Mouse (Mus musculus) heart, adult 2 months (tissue): ENCODE measurements at regions not wholly inside any gene's neighbourhood (a gene's known extent, or its start where the extent isn't known, plus 50 kb on each side); places are given as distances from the start of the nearest gene placed in this dataset.

ENCODE experiments used
- CTCF ChIP-seq: fragments of 200-600 bp; IDR thresholded peaks from 2 replicates; pipeline ENCODE4 v1.8.1; 2022; ENCODE audit warnings: antibody characterized with exemption, mild to moderate bottlenecking, moderate library complexity
- POLR2A ChIP-seq: fragments of 200-500 bp; IDR thresholded peaks from 2 replicates; pipeline ENCODE4 v1.6.1; 2011; ENCODE audit warnings: mild to moderate bottlenecking, low read depth, low read length, control low read depth; ENCODE audit not compliant: insufficient read depth

GRCm38 (mm10) chr7:70281891-70282515 lies 84.5 kb downstream of the Nr2f2 start:
- TF ChIP-seq CTCF: no peak
- no peak for TF ChIP-seq POLR2A
